ENCODE assay signal across 18 mouse cellular contexts in the genomic region with DNA sequence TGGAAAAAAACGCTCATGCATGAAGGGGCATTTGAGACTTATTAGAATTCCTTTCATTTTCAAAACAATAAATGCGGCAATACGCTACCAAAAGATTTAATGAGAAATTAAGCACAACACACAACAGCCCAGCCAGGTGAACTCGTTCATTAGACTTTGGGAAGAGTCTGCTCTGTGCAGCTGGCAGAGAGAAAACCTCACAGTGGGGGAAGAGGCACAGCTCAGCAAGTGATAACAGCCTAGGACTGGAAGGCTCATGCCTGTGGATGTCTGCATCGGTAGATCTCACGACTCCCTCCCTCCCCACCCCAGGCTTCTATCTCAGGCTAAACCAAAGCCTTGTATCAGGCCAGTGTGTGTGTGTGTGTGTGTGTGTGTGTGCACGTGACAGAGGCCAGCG.
A peak's percentile ranks its signal among the peaks of the same experiment; 100 is the strongest.
DNase-seq lines count a peak whose midpoint lies in the region; ATAC-seq and TF ChIP-seq lines count a peak whose summit lies in the region.
"Had no signal": no experiment of that assay in that cellular context is flagged by ENCODE, and none has a peak within 500 bp of the region (broad histone marks: within the 10 kb centered on the region; RNA-seq: fewer than 3 reads in every experiment).

No protein-coding gene starts in this region.

- H3K9ac ChIP-seq in midbrain, embryonic 12.5 days (replicated peaks) = no peak overlapping the region
- no peak overlapping the region for H3K9ac ChIP-seq in midbrain, embryonic 15.5 days
- H3K9ac ChIP-seq in forebrain, embryonic 13.5 days = no peak overlapping the region
- peak overlapping the region; percentile 20; the same call in 1 of the 2 replicates for H3K9ac ChIP-seq in midbrain, embryonic 16.5 days (ENCODE audit: low read depth, low read length)
- H3K9ac ChIP-seq in heart, embryonic 12.5 days = no peak overlapping the region
- H3K9ac ChIP-seq: limb, embryonic 15.5 days had no signal

- H3K36me3 ChIP-seq in midbrain, embryonic 12.5 days = no peaks in the 10 kb centered on the region
- H3K36me3 ChIP-seq in midbrain, embryonic 15.5 days (replicated peaks) = no peaks in the 10 kb centered on the region
- H3K36me3 ChIP-seq in forebrain, embryonic 13.5 days (ENCODE audit: poor library complexity, severe bottlenecking) = no peaks in the 10 kb centered on the region
- no peaks in the 10 kb centered on the region for H3K36me3 ChIP-seq in midbrain, embryonic 16.5 days (ENCODE audit: control insufficient read depth, insufficient read depth, low read length)
- H3K36me3 ChIP-seq in heart, embryonic 12.5 days = no peaks in the 10 kb centered on the region
- H3K36me3 ChIP-seq: G1E; limb, embryonic 15.5 days had no signal

- H3K27ac ChIP-seq in gastrocnemius, adult 2 months = peak overlapping the region; percentile 35; the same call in 1 of the 2 replicates
- H3K27ac ChIP-seq in midbrain, embryonic 12.5 days (replicated peaks) = no peak overlapping the region
- no peak overlapping the region for H3K27ac ChIP-seq in midbrain, embryonic 15.5 days
- H3K27ac ChIP-seq in forebrain, embryonic 13.5 days = no peak overlapping the region
- no peak overlapping the region for H3K27ac ChIP-seq in midbrain, embryonic 16.5 days (ENCODE audit: low read length)
- H3K27ac ChIP-seq in heart, embryonic 12.5 days (ENCODE audit: poor library complexity, severe bottlenecking) = no peak overlapping the region
- H3K27ac ChIP-seq: heart, adult 2 months; limb, embryonic 15.5 days had no signal

- ATAC-seq in midbrain, embryonic 12.5 days (ENCODE audit: low FRiP score, low read depth) = 0 out of 2 replicates have a peak, but pooled peaks have one; percentile 27
- ATAC-seq in midbrain, embryonic 15.5 days (replicated peaks) = no peak
- ATAC-seq in forebrain, embryonic 13.5 days = 0 out of 2 replicates have a peak, but pooled peaks have one; percentile 13
- no peak for ATAC-seq in midbrain, embryonic 16.5 days
- ATAC-seq in heart, embryonic 12.5 days (ENCODE audit: insufficient number of reproducible peaks, low FRiP score) = no peak
- ATAC-seq: CD4-positive, CD25-positive, alpha-beta regulatory T cell, adult 4 months had no signal

- H3K4me3 ChIP-seq in gastrocnemius, adult 2 months = peak overlapping the region; percentile 56
- H3K4me3 ChIP-seq in midbrain, embryonic 12.5 days = no peak overlapping the region
- no peak overlapping the region for H3K4me3 ChIP-seq in midbrain, embryonic 15.5 days
- no peak overlapping the region for H3K4me3 ChIP-seq in forebrain, embryonic 13.5 days
- H3K4me3 ChIP-seq in midbrain, embryonic 16.5 days (ENCODE audit: low read depth, low read length) = no peak overlapping the region
- no peak overlapping the region for H3K4me3 ChIP-seq in heart, embryonic 12.5 days
- H3K4me3 ChIP-seq: heart, adult 2 months; limb, embryonic 15.5 days; megakaryocyte, embryonic 14.5 days had no signal

- TF ChIP-seq CTCF in gastrocnemius, adult 2 months (IDR thresholded peaks at IDR 0.05) = no peak

- H3K4me1 ChIP-seq in midbrain, embryonic 12.5 days = peaks cover 8% of the 10 kb centered on the region; the same call in 1 of the 2 replicates
- 0 out of 2 replicates have a peak, but pooled peaks cover 3% of the 10 kb centered on the region for H3K4me1 ChIP-seq in midbrain, embryonic 15.5 days
- H3K4me1 ChIP-seq in forebrain, embryonic 13.5 days = peaks cover 11% of the 10 kb centered on the region
- H3K4me1 ChIP-seq in midbrain, embryonic 16.5 days (ENCODE audit: control insufficient read depth, insufficient read depth, low read length) = peaks cover 6% of the 10 kb centered on the region; the same call in 1 of the 2 replicates
- no peaks in the 10 kb centered on the region for H3K4me1 ChIP-seq in heart, embryonic 12.5 days (replicated peaks)
- H3K4me1 ChIP-seq: megakaryocyte, embryonic 14.5 days had no signal

- no peak overlapping the region for H3K4me2 ChIP-seq in midbrain, embryonic 12.5 days (replicated peaks)
- H3K4me2 ChIP-seq in midbrain, embryonic 15.5 days = no peak overlapping the region
- H3K4me2 ChIP-seq in forebrain, embryonic 13.5 days = peak overlapping the region; percentile 27
- H3K4me2 ChIP-seq in midbrain, embryonic 16.5 days (ENCODE audit: low read length) = no peak overlapping the region
- no peak overlapping the region for H3K4me2 ChIP-seq in heart, embryonic 12.5 days
- H3K4me2 ChIP-seq: limb, embryonic 15.5 days had no signal

- intact Hi-C loops in gastrocnemius, adult 2 months (cut with DNase I) = no loop called here

- no peaks in the 10 kb centered on the region for H3K27me3 ChIP-seq in midbrain, embryonic 12.5 days
- H3K27me3 ChIP-seq in midbrain, embryonic 15.5 days (replicated peaks) = no peaks in the 10 kb centered on the region
- H3K27me3 ChIP-seq in forebrain, embryonic 13.5 days = no peaks in the 10 kb centered on the region
- no peaks in the 10 kb centered on the region for H3K27me3 ChIP-seq in midbrain, embryonic 16.5 days (ENCODE audit: control insufficient read depth, insufficient read depth, low read depth, low read length)
- H3K27me3 ChIP-seq in heart, embryonic 12.5 days (replicated peaks) = no peaks in the 10 kb centered on the region
- H3K27me3 ChIP-seq: limb, embryonic 15.5 days; megakaryocyte, embryonic 14.5 days had no signal

- 70% methylated on average over 8 of the region's 8 CpGs for WGBS in midbrain, embryonic 12.5 days
- 42% methylated on average over 8 of the region's 8 CpGs for WGBS in midbrain, embryonic 15.5 days
- WGBS in forebrain, embryonic 13.5 days = 34% methylated on average over 8 of the region's 8 CpGs
- 51% methylated on average over 8 of the region's 8 CpGs for WGBS in midbrain, embryonic 16.5 days
- WGBS in heart, embryonic 12.5 days = 43% methylated on average over 8 of the region's 8 CpGs

- no peaks in the 10 kb centered on the region for H3K9me3 ChIP-seq in midbrain, embryonic 12.5 days
- H3K9me3 ChIP-seq in midbrain, embryonic 15.5 days = no peaks in the 10 kb centered on the region
- no peaks in the 10 kb centered on the region for H3K9me3 ChIP-seq in forebrain, embryonic 13.5 days (replicated peaks)
- H3K9me3 ChIP-seq in midbrain, embryonic 16.5 days (replicated peaks; ENCODE audit: control insufficient read depth, low read length, poor library complexity, severe bottlenecking) = no peaks in the 10 kb centered on the region
- H3K9me3 ChIP-seq in heart, embryonic 12.5 days (replicated peaks) = no peaks in the 10 kb centered on the region
- H3K9me3 ChIP-seq: limb, embryonic 15.5 days had no signal

- DNase-seq in gastrocnemius, adult 2 months = no peak
- DNase-seq in gastrocnemius, postnatal 10 days = no peak
- DNase-seq in thymus, postnatal 14 days = no peak
- DNase-seq: cerebellum, adult 11 months; gastrocnemius, postnatal 14 days; heart, adult 2 months; kidney, adult 18-20 months; kidney, postnatal 14 days; lung, postnatal 10 days had no signal

Comparison
In these comparisons a context has a peak if more than half of its experiments do, and no peak if none do; other contexts are left out.
1. ATAC-seq: peak in midbrain, embryonic 12.5 days (single experiment) and forebrain, embryonic 13.5 days (single experiment); none in midbrain, embryonic 15.5 days (single experiment), midbrain, embryonic 16.5 days (single experiment) and heart, embryonic 12.5 days (single experiment).